In genomic region chr13:93864066-93864740, GRCm38 (mm10) we compare ENCODE assay signal across 25 mouse cellular contexts.
DNase-seq lines count a peak whose midpoint lies in the region; ATAC-seq lines count a peak whose summit lies in the region.
"Had no signal": no experiment of that assay in that cellular context is flagged by ENCODE, and none has a peak within 500 bp of the region (broad histone marks: within the 10 kb centered on the region; RNA-seq: fewer than 3 reads in every experiment).

No protein-coding gene starts in this region.

- no peak overlapping the region for H3K27ac ChIP-seq in liver, embryonic 13.5 days
- H3K27ac ChIP-seq in midbrain, embryonic 13.5 days: no peak overlapping the region
- no peak overlapping the region for H3K27ac ChIP-seq in midbrain, embryonic 16.5 days (ENCODE audit: low read length)
- H3K27ac ChIP-seq: embryonic facial prominence, embryonic 15.5 days; forebrain, embryonic 15.5 days; heart, embryonic 15.5 days; hindbrain, embryonic 14.5 days; kidney, postnatal 0 days; left cerebral cortex, adult 2 months; midbrain, embryonic 10.5 days; neural tube, embryonic 12.5 days had no signal

- peaks cover 15% of the 10 kb centered on the region for H3K4me1 ChIP-seq in liver, embryonic 13.5 days (replicated peaks)
- peaks cover 3% of the 10 kb centered on the region; the same call in 1 of the 2 replicates for H3K4me1 ChIP-seq in midbrain, embryonic 13.5 days (replicated peaks)
- no peaks in the 10 kb centered on the region for H3K4me1 ChIP-seq in midbrain, embryonic 16.5 days (ENCODE audit: control insufficient read depth, insufficient read depth, low read length)
- H3K4me1 ChIP-seq: forebrain, embryonic 15.5 days; neural tube, embryonic 12.5 days had no signal

- H3K36me3 ChIP-seq in liver, embryonic 13.5 days: 0 out of 2 replicates have a peak, but pooled peaks cover 3% of the 10 kb centered on the region
- 0 out of 2 replicates have a peak, but pooled peaks cover 3% of the 10 kb centered on the region for H3K36me3 ChIP-seq in midbrain, embryonic 13.5 days
- no peaks in the 10 kb centered on the region for H3K36me3 ChIP-seq in midbrain, embryonic 16.5 days (ENCODE audit: control insufficient read depth, insufficient read depth, low read length)
- H3K36me3 ChIP-seq: embryonic facial prominence, embryonic 15.5 days; forebrain, embryonic 15.5 days; heart, embryonic 15.5 days; midbrain, embryonic 10.5 days; neural tube, embryonic 12.5 days had no signal

- no peaks in the 10 kb centered on the region for H3K27me3 ChIP-seq in liver, embryonic 13.5 days
- H3K27me3 ChIP-seq in midbrain, embryonic 13.5 days: no peaks in the 10 kb centered on the region
- H3K27me3 ChIP-seq in midbrain, embryonic 16.5 days (ENCODE audit: control insufficient read depth, insufficient read depth, low read depth, low read length): no peaks in the 10 kb centered on the region
- H3K27me3 ChIP-seq: embryonic facial prominence, embryonic 15.5 days; forebrain, embryonic 15.5 days; heart, embryonic 15.5 days; neural tube, embryonic 12.5 days had no signal

- H3K9me3 ChIP-seq in liver, embryonic 13.5 days (replicated peaks): no peaks in the 10 kb centered on the region
- peaks cover 5% of the 10 kb centered on the region; the same call in 1 of the 2 replicates for H3K9me3 ChIP-seq in midbrain, embryonic 13.5 days
- no peaks in the 10 kb centered on the region; the same call in 1 of the 2 replicates for H3K9me3 ChIP-seq in midbrain, embryonic 16.5 days (replicated peaks; ENCODE audit: control insufficient read depth, low read length, poor library complexity, severe bottlenecking)
- H3K9me3 ChIP-seq: embryonic facial prominence, embryonic 15.5 days; forebrain, embryonic 15.5 days; heart, embryonic 15.5 days; midbrain, embryonic 10.5 days; neural tube, embryonic 12.5 days had no signal

- no peak overlapping the region for H3K9ac ChIP-seq in liver, embryonic 13.5 days
- 0 out of 2 replicates have a peak overlapping the region, but pooled peaks have one; percentile 14 for H3K9ac ChIP-seq in midbrain, embryonic 13.5 days (replicated peaks)
- H3K9ac ChIP-seq in midbrain, embryonic 16.5 days (ENCODE audit: low read depth, low read length): no peak overlapping the region
- H3K9ac ChIP-seq: embryonic facial prominence, embryonic 15.5 days; forebrain, embryonic 15.5 days; heart, embryonic 15.5 days; hindbrain, embryonic 14.5 days; neural tube, embryonic 12.5 days had no signal

- no peak overlapping the region for H3K4me2 ChIP-seq in liver, embryonic 13.5 days
- no peak overlapping the region for H3K4me2 ChIP-seq in midbrain, embryonic 13.5 days (replicated peaks)
- no peak overlapping the region for H3K4me2 ChIP-seq in midbrain, embryonic 16.5 days (ENCODE audit: low read length)
- H3K4me2 ChIP-seq: embryonic facial prominence, embryonic 15.5 days; forebrain, embryonic 15.5 days; heart, embryonic 15.5 days; hindbrain, embryonic 14.5 days; liver, embryonic 11.5 days; neural tube, embryonic 12.5 days had no signal

- 36% methylated on average over 8 of the region's 8 CpGs for WGBS in liver, embryonic 13.5 days (ENCODE audit: insufficient replicate concordance)
- 65% methylated on average over 8 of the region's 8 CpGs for WGBS in midbrain, embryonic 13.5 days
- WGBS in midbrain, embryonic 16.5 days: 60% methylated on average over 8 of the region's 8 CpGs

- no peak overlapping the region for H3K4me3 ChIP-seq in liver, embryonic 13.5 days (replicated peaks)
- no peak overlapping the region for H3K4me3 ChIP-seq in midbrain, embryonic 13.5 days (replicated peaks)
- no peak overlapping the region for H3K4me3 ChIP-seq in midbrain, embryonic 16.5 days (ENCODE audit: low read depth, low read length)
- H3K4me3 ChIP-seq: embryonic facial prominence, embryonic 15.5 days; forebrain, embryonic 15.5 days; heart, embryonic 15.5 days; left cerebral cortex, adult 2 months; midbrain, embryonic 10.5 days; neural tube, embryonic 12.5 days had no signal

- ATAC-seq in liver, embryonic 13.5 days (ENCODE audit: low read depth): peak; percentile 23; the same call in 1 of the 2 replicates
- ATAC-seq in midbrain, embryonic 13.5 days: no peak
- ATAC-seq in midbrain, embryonic 16.5 days: no peak
- no peak for ATAC-seq in erythroid progenitor cell, adult 5-6 weeks (replicated peaks; ENCODE audit: low FRiP score, poor library complexity, severe bottlenecking)
- ATAC-seq: forebrain, embryonic 15.5 days; inflammation-experienced regulatory T-cells, adult 6 months had no signal

- DNase-seq in adrenal gland, postnatal 14 days: peak; percentile 9
- DNase-seq in adrenal gland, adult 8-10 months: no peak
- DNase-seq in liver, embryonic 13.5 days: no peak
- no peak for DNase-seq in liver
- peak; percentile 23 for DNase-seq in mesoderm, embryonic 11.5 days (ENCODE audit: low read depth, low spot score)
- DNase-seq: cerebellum, adult 11-12 months; cerebellum, postnatal 14 days; gastrocnemius, postnatal 36 days; heart, postnatal 4 days; kidney, adult 18-20 months; lung, postnatal 14 days; thymus, postnatal 14 days had no signal

Comparison
In these comparisons a context has a peak if more than half of its experiments do, and no peak if none do; other contexts are left out.
1. DNase-seq: peak in adrenal gland, postnatal 14 days (single experiment) and mesoderm, embryonic 11.5 days (single experiment); none in adrenal gland, adult 8-10 months (single experiment), liver, embryonic 13.5 days (single experiment) and liver (single experiment).